Mouse (Mus musculus) ovary, postnatal 14 days (tissue): ENCODE results near the gene Phf24.

Experiments used
- DNase-seq: peaks from one replicate; pipeline ENCODE4 v3.0.0; 2022; ENCODE audit warnings: low spot score

Phf24 gene

DNA sequence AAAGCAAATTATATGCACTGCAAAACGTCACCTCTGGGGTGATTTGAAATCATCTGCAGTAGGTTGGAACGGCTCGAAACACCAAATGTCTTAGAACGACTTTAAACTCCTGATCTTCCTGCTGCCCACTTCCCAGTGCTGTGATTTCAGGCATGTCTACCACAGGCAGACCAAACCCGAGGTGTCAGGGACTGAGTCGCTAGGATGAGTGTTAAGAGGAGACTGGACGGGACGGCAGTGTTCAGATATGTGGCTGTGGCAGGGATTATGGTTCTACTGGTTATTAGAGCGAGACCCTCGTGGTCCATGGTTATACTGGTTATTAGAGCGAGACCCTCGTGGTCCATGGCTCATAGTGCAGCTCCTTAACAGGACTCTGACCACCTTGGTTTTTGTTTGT, 1.1 kb upstream of the Phf24 start:
- DNase-seq, result no peak

- DNase-seq, result no peak
Observed at GRCm38 (mm10) chr4:42915966-42916365, 494 bp upstream of the Phf24 start.

GRCm38 (mm10) chr4:42917402-42917774, 928 bp downstream of the Phf24 start:
- DNase-seq, result no peak

- no peak for DNase-seq
Observed at GRCm38 (mm10) chr4:42920726-42921125, 4.3 kb downstream of the Phf24 start.

DNA sequence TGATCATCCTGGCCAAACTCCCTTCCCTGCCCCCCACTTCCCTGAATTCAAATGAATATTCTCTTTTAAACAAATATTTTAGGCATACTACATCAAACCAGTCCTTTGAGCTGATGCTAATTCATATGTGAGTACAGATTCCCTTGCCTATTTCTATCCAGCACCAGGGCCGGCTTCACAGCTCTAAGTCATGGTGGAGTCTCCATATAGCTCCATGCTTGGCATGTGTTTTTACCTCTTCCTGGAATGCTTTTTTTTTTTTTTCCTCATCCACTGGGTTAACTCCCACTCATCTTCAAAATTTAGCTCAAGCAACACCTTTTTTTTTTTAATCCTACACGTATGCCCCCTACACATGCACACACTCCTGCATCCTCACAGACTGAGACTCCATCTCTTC, 5.1 kb downstream of the Phf24 start:
- DNase-seq, result no peak

DNA sequence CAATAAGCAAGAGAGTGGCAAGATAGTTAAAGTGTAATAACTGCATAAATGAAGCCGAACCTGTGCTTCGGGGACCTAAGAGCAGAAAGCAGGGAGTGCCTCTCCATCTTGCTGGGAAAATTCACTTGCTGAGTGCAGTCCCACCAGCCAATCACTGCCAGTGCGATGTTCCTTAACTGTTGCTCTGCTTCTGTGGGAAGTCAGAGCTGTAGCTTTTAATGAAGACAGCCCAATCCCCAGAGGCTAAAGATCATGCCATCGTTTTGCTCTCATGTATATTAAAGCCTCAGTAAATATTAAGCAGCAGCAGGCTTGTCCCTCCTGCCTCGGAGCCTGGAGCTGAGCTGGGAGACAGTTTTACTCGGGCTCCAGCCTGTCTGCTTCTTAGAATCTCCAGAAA, 5.6 kb downstream of the Phf24 start:
- DNase-seq, result no peak

- DNase-seq, result no peak
Observed at GRCm38 (mm10) chr4:42922461-42922860, 6.0 kb downstream of the Phf24 start.

DNA sequence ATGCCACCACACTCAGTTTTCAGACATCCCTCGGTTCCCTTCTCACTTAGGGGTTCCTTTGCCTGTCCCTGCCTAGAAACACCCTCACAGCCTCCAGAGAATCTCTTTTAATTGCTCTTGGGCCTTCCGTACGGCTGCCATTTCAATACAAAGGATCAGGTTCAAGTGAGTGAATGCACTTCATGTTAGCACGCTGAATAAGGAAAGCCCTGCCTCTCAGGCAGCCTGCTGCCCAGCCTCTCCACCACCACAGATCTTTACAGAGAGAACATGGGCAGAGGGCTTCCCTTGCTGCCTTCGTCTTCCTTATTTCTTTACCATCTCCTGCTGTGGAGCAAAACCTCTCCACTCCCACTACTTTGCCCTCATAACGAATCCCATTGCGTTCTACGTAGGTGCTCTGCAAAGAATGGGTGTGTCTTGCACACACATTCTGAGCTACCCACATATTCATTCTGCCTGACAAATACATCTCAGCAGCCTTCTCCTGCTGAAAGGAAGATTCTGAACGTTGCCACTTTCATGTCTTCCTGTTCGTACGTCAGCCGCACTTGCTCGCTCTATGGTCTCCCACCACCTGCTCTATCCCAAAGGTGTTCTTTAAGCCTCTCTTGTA, 7.7 kb downstream of the Phf24 start:
- DNase-seq, result no peak

GRCm38 (mm10) chr4:42928209-42928608, 11.7 kb downstream of the Phf24 start:
- DNase-seq, result no peak

- DNase-seq, result no peak
Observed at GRCm38 (mm10) chr4:42928952-42929351, 12.5 kb downstream of the Phf24 start.

- no peak for DNase-seq
Observed at GRCm38 (mm10) chr4:42932229-42932969, 15.9 kb downstream of the Phf24 start.

DNA sequence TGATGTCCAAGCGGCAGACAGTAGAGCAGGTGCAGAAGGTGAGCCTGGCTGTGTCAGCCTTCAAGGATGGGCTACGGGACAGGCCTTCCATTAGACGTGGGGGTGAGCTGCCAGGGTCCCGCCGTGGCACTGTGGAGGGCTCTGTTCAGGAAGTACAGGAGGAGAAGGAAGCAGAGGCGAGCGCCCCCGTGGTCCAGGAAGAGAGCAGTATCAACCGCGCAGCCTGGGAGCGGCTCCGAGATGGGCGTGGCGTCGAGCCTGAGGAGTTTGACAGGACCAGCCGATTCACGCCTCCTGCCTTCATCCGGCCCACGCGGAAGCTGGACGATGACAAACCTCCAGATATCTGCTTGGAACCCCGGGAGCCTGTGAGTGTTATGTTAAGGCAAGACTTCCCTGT, 17.2 kb downstream of the Phf24 start:
- DNase-seq, result peak; percentile 36

GRCm38 (mm10) chr4:42941396-42941795, 24.9 kb downstream of the Phf24 start:
- DNase-seq, result no peak

GRCm38 (mm10) chr4:42943341-42943740, 26.9 kb downstream of the Phf24 start:
- DNase-seq, result no peak

DNA sequence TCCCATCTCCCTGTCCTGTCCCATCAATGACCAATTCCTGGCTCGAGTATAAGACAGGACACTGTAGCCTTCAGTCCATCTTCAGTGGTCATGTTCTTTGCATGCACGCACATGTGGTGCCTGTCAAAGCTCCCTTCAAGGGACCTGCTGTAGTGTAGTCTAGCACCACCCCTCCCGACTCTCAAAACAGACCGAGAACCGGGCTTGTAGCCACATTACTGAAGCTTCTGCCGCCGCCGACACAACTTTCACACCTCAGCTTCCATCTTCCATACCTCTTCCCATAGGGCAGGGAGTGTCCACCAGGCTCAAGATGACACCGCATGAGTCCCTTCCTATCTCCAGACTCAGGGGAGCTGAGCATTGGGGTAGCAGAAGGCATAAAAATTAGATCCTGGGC, 27.7 kb downstream of the Phf24 start:
- no peak for DNase-seq

GRCm38 (mm10) chr4:42945043-42945442, 28.6 kb downstream of the Phf24 start:
- DNase-seq, result peak; percentile 41

- DNase-seq, result no peak
Observed at GRCm38 (mm10) chr4:42945445-42945844, 29.0 kb downstream of the Phf24 start.

DNA sequence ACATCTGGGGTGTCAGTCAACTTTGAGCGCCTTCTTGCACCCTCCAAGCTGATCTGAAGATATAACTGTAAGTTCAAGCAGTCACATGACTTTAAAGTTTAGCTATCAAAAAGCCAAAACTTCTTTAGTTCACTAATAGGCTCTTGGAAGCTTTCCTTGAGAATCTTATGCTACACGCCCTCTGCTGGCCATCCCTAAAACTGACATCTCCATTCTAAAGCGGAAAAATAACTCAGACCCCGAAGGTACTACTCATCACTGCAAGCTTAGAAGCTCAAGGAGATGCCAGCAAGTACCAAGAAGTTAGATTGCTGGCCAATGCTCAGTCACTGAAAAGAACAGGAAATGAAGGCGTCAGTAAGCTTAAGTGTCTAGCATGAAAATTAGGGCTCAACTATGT, 29.5 kb downstream of the Phf24 start:
- DNase-seq, result peak; percentile 43

GRCm38 (mm10) chr4:42946733-42947290, 30.4 kb downstream of the Phf24 start:
- DNase-seq, result no peak

- no peak for DNase-seq
Observed at GRCm38 (mm10) chr4:42948527-42948926, 32.1 kb downstream of the Phf24 start.

- DNase-seq, result no peak
Observed at GRCm38 (mm10) chr4:42949051-42949675, 32.7 kb downstream of the Phf24 start.

DNA sequence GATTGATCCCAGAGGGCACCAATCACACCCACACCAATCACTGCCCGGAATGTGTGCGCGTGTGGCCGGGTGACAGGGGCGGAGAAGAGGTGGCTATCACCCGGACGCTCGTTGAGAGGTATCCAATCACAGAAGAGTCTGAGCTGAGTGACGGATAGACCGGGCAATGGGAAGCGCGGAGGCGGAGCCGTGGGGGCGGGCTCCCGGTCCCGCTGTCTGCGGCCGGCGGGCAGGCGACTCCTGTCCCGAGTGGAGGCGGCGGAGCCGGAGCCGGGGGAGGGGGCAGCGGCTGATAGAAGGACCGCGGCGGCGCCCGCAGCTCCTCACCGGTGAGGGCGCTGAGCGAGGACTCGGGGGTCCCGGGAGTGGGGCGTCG, 33.2 kb downstream of the Phf24 start, which contains the start of gene Dnajb5:
Gene Dnajb5, plus strand, starts transcription at position 139 of the 376 bp plus-strand sequence.
- peak; percentile 98 for DNase-seq

GRCm38 (mm10) chr4:42950065-42950558, 33.7 kb downstream of the Phf24 start:
- peak; percentile 67 for DNase-seq
